Mouse (Mus musculus) E14TG2a.4 (cell line): ENCODE results near the gene Ly6g5c.

Experiments
- CTCF ChIP-seq: conservative IDR thresholded peaks from 2 replicates; pipeline ENCODE4 v1.5.1; 2014; ENCODE audit warnings: low read length
- NANOG ChIP-seq: IDR thresholded peaks from 2 replicates; pipeline ENCODE4 v1.6.1; 2014; ENCODE audit warnings: borderline replicate concordance, low read length, mixed read lengths
- POU5F1 ChIP-seq: IDR thresholded peaks from 2 replicates; pipeline ENCODE4 v1.6.1; 2014; ENCODE audit warnings: low read length, borderline replicate concordance

- TF ChIP-seq CTCF, result no peak
- no peak for TF ChIP-seq NANOG
- no peak for TF ChIP-seq POU5F1
Measured at GRCm38 (mm10) chr17:35125081-35125480, 17.0 kb downstream of the Ly6g5c start.
